Mouse (Mus musculus): ENCODE measurements around the gene Gm42957. TPM values are rescaled to one million over a fixed set of nuclear protein-coding genes. Genes with fewer than 3 reads are reported as not detected.
A peak's percentile ranks its signal among the peaks of the same experiment; 100 is the strongest.

Gene Gm42957
- total and polyA plus RNA-seq, 2 experiments from 2014 or later: not detected

- H3K27ac ChIP-seq: peak within 1 kb of the TSS; percentile 77
- H3K27me3 ChIP-seq (ENCODE audit: insufficient read depth, low read length): no peaks in the 10 kb centered on the region
- H3K9ac ChIP-seq (replicated peaks; ENCODE audit: low read length): peak within 1 kb of the TSS; percentile 69
- ATAC-seq: no peak
- no peaks in the 10 kb centered on the region for H3K9me3 ChIP-seq (ENCODE audit: low read length)
- TF ChIP-seq CTCF (IDR thresholded peaks at IDR 0.05; ENCODE audit: low read depth): no peak
- H3K4me3 ChIP-seq (ENCODE audit: low read length): peak within 1 kb of the TSS; percentile 52
- peaks cover 27% of the 10 kb centered on the region for H3K4me1 ChIP-seq (ENCODE audit: insufficient read depth, low read length)
- peak; percentile 68 for DNase-seq (ENCODE audit: low spot score)
- under 1% methylated on average over 15 of the region's 23 CpGs for WGBS
- H3K36me3 ChIP-seq (ENCODE audit: insufficient read depth, low read length): no peaks in the 10 kb centered on the region
- H3K4me2 ChIP-seq (ENCODE audit: low read depth, low read length): peak within 1 kb of the TSS; percentile 81
Observed at GRCm38 (mm10) chr3:96596228-96596707, 39.0 kb upstream of the Gm42957 start, which contains the start of gene Ankrd34a. Gene Ankrd34a (plus strand): TSS chr3:96596636.

GRCm38 (mm10) chr3:96596855-96597254 is 38.4 kb upstream of the Gm42957 start:
- no peaks in the 10 kb centered on the region for H3K27me3 ChIP-seq (ENCODE audit: insufficient read depth, low read length)
- H3K4me3 ChIP-seq (ENCODE audit: low read length): peak overlapping the region; percentile 52
- no peak for ATAC-seq
- no peaks in the 10 kb centered on the region for H3K9me3 ChIP-seq (ENCODE audit: low read length)
- peak overlapping the region; percentile 81 for H3K4me2 ChIP-seq (ENCODE audit: low read depth, low read length)
- H3K36me3 ChIP-seq (ENCODE audit: insufficient read depth, low read length): no peaks in the 10 kb centered on the region
- WGBS: 2% methylated on average over 9 of the region's 12 CpGs
- peak overlapping the region; percentile 77 for H3K27ac ChIP-seq
- peak; percentile 57 for DNase-seq (ENCODE audit: low spot score)
- TF ChIP-seq CTCF (IDR thresholded peaks at IDR 0.05; ENCODE audit: low read depth): no peak
- H3K4me1 ChIP-seq (ENCODE audit: insufficient read depth, low read length): peaks cover 27% of the 10 kb centered on the region
- H3K9ac ChIP-seq (replicated peaks; ENCODE audit: low read length): peak overlapping the region; percentile 69

- DNase-seq (ENCODE audit: low spot score): peak; percentile 60
- under 1% methylated on average over 40 of the region's 40 CpGs for WGBS
Observed at GRCm38 (mm10) chr3:96597435-96597891, 37.8 kb upstream of the Gm42957 start.

GRCm38 (mm10) chr3:96598156-96599068 is 36.9 kb upstream of the Gm42957 start:
- DNase-seq (ENCODE audit: low spot score) (peak; percentile 79), ATAC-seq (no peak)
- WGBS: 1% methylated on average over 51 of the region's 54 CpGs
- TF ChIP-seq CTCF (IDR thresholded peaks at IDR 0.05; ENCODE audit: low read depth): no peak
- peak overlapping the region; percentile 77 for H3K27ac ChIP-seq
- H3K9ac ChIP-seq (replicated peaks; ENCODE audit: low read length): peak overlapping the region; percentile 69
- H3K36me3 ChIP-seq (ENCODE audit: insufficient read depth, low read length): no peaks in the 10 kb centered on the region
- H3K4me3 ChIP-seq (ENCODE audit: low read length): peak overlapping the region; percentile 52
- H3K4me1 ChIP-seq (ENCODE audit: insufficient read depth, low read length): peaks cover 36% of the 10 kb centered on the region
- H3K9me3 ChIP-seq (ENCODE audit: low read length): no peaks in the 10 kb centered on the region
- H3K27me3 ChIP-seq (ENCODE audit: insufficient read depth, low read length): no peaks in the 10 kb centered on the region
- H3K4me2 ChIP-seq (ENCODE audit: low read depth, low read length): peak overlapping the region; percentile 81

More at GRCm38 (mm10) chr3:96597435-96597891, 37.8 kb upstream of the Gm42957 start:
- Histone ChIP-seq H3K9ac (replicated peaks; ENCODE audit: low read length) (peak overlapping the region; percentile 69), H3K4me1 (ENCODE audit: insufficient read depth, low read length) (peaks cover 28% of the 10 kb centered on the region), H3K9me3 (ENCODE audit: low read length) (no peaks in the 10 kb centered on the region), H3K27me3 (ENCODE audit: insufficient read depth, low read length) (no peaks in the 10 kb centered on the region), H3K27ac (peak overlapping the region; percentile 77), H3K4me3 (ENCODE audit: low read length) (peak overlapping the region; percentile 52), H3K4me2 (ENCODE audit: low read depth, low read length) (peak overlapping the region; percentile 81), H3K36me3 (ENCODE audit: insufficient read depth, low read length) (no peaks in the 10 kb centered on the region)
- TF ChIP-seq CTCF (IDR thresholded peaks at IDR 0.05; ENCODE audit: low read depth): no peak
- peak; percentile 0; the same call in 1 of the 2 replicates for ATAC-seq

- peak overlapping the region; percentile 77; the same call in 1 of the 2 replicates for H3K27ac ChIP-seq
- H3K9me3 ChIP-seq (ENCODE audit: low read length): no peaks in the 10 kb centered on the region
- no peaks in the 10 kb centered on the region for H3K36me3 ChIP-seq (ENCODE audit: insufficient read depth, low read length)
- H3K4me2 ChIP-seq (ENCODE audit: low read depth, low read length): peak overlapping the region; percentile 81
- H3K27me3 ChIP-seq (ENCODE audit: insufficient read depth, low read length): no peaks in the 10 kb centered on the region
- H3K4me1 ChIP-seq (ENCODE audit: insufficient read depth, low read length): peaks cover 43% of the 10 kb centered on the region
- 59% methylated on average over 8 of the region's 8 CpGs for WGBS
- no peak for ATAC-seq
- peak overlapping the region; percentile 69 for H3K9ac ChIP-seq (replicated peaks; ENCODE audit: low read length)
- no peak for TF ChIP-seq CTCF (IDR thresholded peaks at IDR 0.05; ENCODE audit: low read depth)
- peak overlapping the region; percentile 52 for H3K4me3 ChIP-seq (ENCODE audit: low read length)
- no peak for DNase-seq (ENCODE audit: low spot score)
Observed at GRCm38 (mm10) chr3:96599069-96599393, 36.2 kb upstream of the Gm42957 start.

GRCm38 (mm10) chr3:96599411-96599810 is 35.9 kb upstream of the Gm42957 start:
- Histone ChIP-seq H3K27me3 (ENCODE audit: insufficient read depth, low read length) (no peaks in the 10 kb centered on the region), H3K4me2 (ENCODE audit: low read depth, low read length) (no peak overlapping the region; the same call in 1 of the 2 replicates), H3K36me3 (ENCODE audit: insufficient read depth, low read length) (no peaks in the 10 kb centered on the region), H3K4me3 (ENCODE audit: low read length) (no peak overlapping the region), H3K27ac (no peak overlapping the region), H3K9me3 (ENCODE audit: low read length) (no peaks in the 10 kb centered on the region), H3K4me1 (ENCODE audit: insufficient read depth, low read length) (peaks cover 45% of the 10 kb centered on the region), H3K9ac (replicated peaks; ENCODE audit: low read length) (no peak overlapping the region)
- 78% methylated on average over 3 of the region's 3 CpGs for WGBS
- TF ChIP-seq CTCF (IDR thresholded peaks at IDR 0.05; ENCODE audit: low read depth): no peak
- ATAC-seq (no peak), DNase-seq (ENCODE audit: low spot score) (no peak)

Data from hindbrain, postnatal 0 days (tissue).